Mouse (Mus musculus): ENCODE results near the gene F11. TPM values are rescaled to one million over a fixed set of nuclear protein-coding genes. Genes with fewer than 3 reads are reported as not detected.

The F11 gene
- total and polyA plus RNA-seq, 2 experiments from 2014 or later = not detected

- WGBS = 88% methylated on average over 1 of the region's 1 CpGs
- DNase-seq (ENCODE audit: low spot score) (no peak), ATAC-seq (no peak)
- H3K27me3 ChIP-seq (ENCODE audit: insufficient read depth, low read length) = no peaks in the 10 kb centered on the region
- H3K9me3 ChIP-seq (ENCODE audit: low read length) = no peaks in the 10 kb centered on the region
- H3K9ac ChIP-seq (replicated peaks; ENCODE audit: low read length) = no peak overlapping the region
- no peak overlapping the region for H3K4me2 ChIP-seq (ENCODE audit: low read depth, low read length)
- TF ChIP-seq CTCF (IDR thresholded peaks at IDR 0.05; ENCODE audit: low read depth) = no peak
- no peak overlapping the region for H3K27ac ChIP-seq
- no peaks in the 10 kb centered on the region for H3K36me3 ChIP-seq (ENCODE audit: insufficient read depth, low read length)
- no peaks in the 10 kb centered on the region for H3K4me1 ChIP-seq (ENCODE audit: insufficient read depth, low read length)
- no peak overlapping the region for H3K4me3 ChIP-seq (ENCODE audit: low read length)
Measured at GRCm38 (mm10) chr8:45253586-45253985, 8.2 kb downstream of the F11 start.

- WGBS = 63% methylated on average over 2 of the region's 2 CpGs
Measured at GRCm38 (mm10) chr8:45253111-45253510, 8.7 kb downstream of the F11 start.

GRCm38 (mm10) chr8:45246307-45246706, 15.5 kb downstream of the F11 start:
- DNase-seq (ENCODE audit: low spot score) = no peak
- no peaks in the 10 kb centered on the region for H3K9me3 ChIP-seq (ENCODE audit: low read length)
- H3K4me3 ChIP-seq (ENCODE audit: low read length) = no peak overlapping the region
- no peak overlapping the region for H3K27ac ChIP-seq
- no peak for ATAC-seq
- no peaks in the 10 kb centered on the region for H3K36me3 ChIP-seq (ENCODE audit: insufficient read depth, low read length)
- H3K4me2 ChIP-seq (ENCODE audit: low read depth, low read length) = no peak overlapping the region
- H3K9ac ChIP-seq (replicated peaks; ENCODE audit: low read length) = no peak overlapping the region
- H3K27me3 ChIP-seq (ENCODE audit: insufficient read depth, low read length) = no peaks in the 10 kb centered on the region
- no peaks in the 10 kb centered on the region for H3K4me1 ChIP-seq (ENCODE audit: insufficient read depth, low read length)
- WGBS = 34% methylated on average over 7 of the region's 7 CpGs
- no peak for TF ChIP-seq CTCF (IDR thresholded peaks at IDR 0.05; ENCODE audit: low read depth)

More at GRCm38 (mm10) chr8:45253111-45253510, 8.7 kb downstream of the F11 start:
- H3K27ac ChIP-seq = no peak overlapping the region
- no peaks in the 10 kb centered on the region for H3K9me3 ChIP-seq (ENCODE audit: low read length)
- no peak overlapping the region for H3K4me3 ChIP-seq (ENCODE audit: low read length)
- no peaks in the 10 kb centered on the region for H3K36me3 ChIP-seq (ENCODE audit: insufficient read depth, low read length)
- DNase-seq (ENCODE audit: low spot score) = no peak
- H3K27me3 ChIP-seq (ENCODE audit: insufficient read depth, low read length) = no peaks in the 10 kb centered on the region
- no peaks in the 10 kb centered on the region for H3K4me1 ChIP-seq (ENCODE audit: insufficient read depth, low read length)
- no peak for TF ChIP-seq CTCF (IDR thresholded peaks at IDR 0.05; ENCODE audit: low read depth)
- H3K4me2 ChIP-seq (ENCODE audit: low read depth, low read length) = no peak overlapping the region
- H3K9ac ChIP-seq (replicated peaks; ENCODE audit: low read length) = no peak overlapping the region
- no peak for ATAC-seq

- Histone ChIP-seq H3K27ac (no peak overlapping the region), H3K9me3 (ENCODE audit: low read length) (no peaks in the 10 kb centered on the region), H3K4me1 (ENCODE audit: insufficient read depth, low read length) (no peaks in the 10 kb centered on the region), H3K27me3 (ENCODE audit: insufficient read depth, low read length) (no peaks in the 10 kb centered on the region), H3K36me3 (ENCODE audit: insufficient read depth, low read length) (no peaks in the 10 kb centered on the region), H3K4me3 (ENCODE audit: low read length) (no peak overlapping the region), H3K4me2 (ENCODE audit: low read depth, low read length) (no peak overlapping the region), H3K9ac (replicated peaks; ENCODE audit: low read length) (no peak overlapping the region)
- no peak for TF ChIP-seq CTCF (IDR thresholded peaks at IDR 0.05; ENCODE audit: low read depth)
- DNase-seq (ENCODE audit: low spot score) (no peak), ATAC-seq (no peak)
- WGBS = 94% methylated on average over 8 of the region's 8 CpGs
Measured at GRCm38 (mm10) chr8:45239363-45239762, 22.5 kb downstream of the F11 start.

- H3K36me3 ChIP-seq (ENCODE audit: insufficient read depth, low read length) = no peaks in the 10 kb centered on the region
- ATAC-seq = peak; percentile 45; the same call in 1 of the 2 replicates
Measured at GRCm38 (mm10) chr8:45238282-45238681, 23.5 kb downstream of the F11 start.

GRCm38 (mm10) chr8:45236164-45236912, 25.5 kb downstream of the F11 start:
- Histone ChIP-seq H3K27ac (no peak overlapping the region), H3K9ac (replicated peaks; ENCODE audit: low read length) (peak overlapping the region; percentile 38; the same call in 1 of the 2 replicates), H3K27me3 (ENCODE audit: insufficient read depth, low read length) (no peaks in the 10 kb centered on the region), H3K9me3 (ENCODE audit: low read length) (no peaks in the 10 kb centered on the region), H3K4me1 (ENCODE audit: insufficient read depth, low read length) (no peaks in the 10 kb centered on the region), H3K4me3 (ENCODE audit: low read length) (no peak overlapping the region), H3K36me3 (ENCODE audit: insufficient read depth, low read length) (no peaks in the 10 kb centered on the region), H3K4me2 (ENCODE audit: low read depth, low read length) (peak overlapping the region; percentile 43)
- ATAC-seq = peak; percentile 81
- TF ChIP-seq CTCF (IDR thresholded peaks at IDR 0.05; ENCODE audit: low read depth) = peak; percentile 83
- peak; percentile 91 for DNase-seq (ENCODE audit: low spot score)
- WGBS = 16% methylated on average over 14 of the region's 14 CpGs

More at GRCm38 (mm10) chr8:45238282-45238681, 23.5 kb downstream of the F11 start:
- no peak overlapping the region for H3K4me2 ChIP-seq (ENCODE audit: low read depth, low read length)
- DNase-seq (ENCODE audit: low spot score) = peak; percentile 82
- H3K9me3 ChIP-seq (ENCODE audit: low read length) = no peaks in the 10 kb centered on the region
- WGBS = 30% methylated on average over 3 of the region's 3 CpGs
- peak; percentile 83 for TF ChIP-seq CTCF (IDR thresholded peaks at IDR 0.05; ENCODE audit: low read depth)
- no peak overlapping the region for H3K27ac ChIP-seq
- no peaks in the 10 kb centered on the region for H3K4me1 ChIP-seq (ENCODE audit: insufficient read depth, low read length)
- H3K4me3 ChIP-seq (ENCODE audit: low read length) = no peak overlapping the region
- H3K9ac ChIP-seq (replicated peaks; ENCODE audit: low read length) = no peak overlapping the region
- H3K27me3 ChIP-seq (ENCODE audit: insufficient read depth, low read length) = no peaks in the 10 kb centered on the region

GRCm38 (mm10) chr8:45235228-45235627, 26.6 kb downstream of the F11 start:
- no peak overlapping the region for H3K4me2 ChIP-seq (ENCODE audit: low read depth, low read length)
- no peak for DNase-seq (ENCODE audit: low spot score)
- no peaks in the 10 kb centered on the region for H3K9me3 ChIP-seq (ENCODE audit: low read length)
- no peak for ATAC-seq
- no peak overlapping the region for H3K27ac ChIP-seq
- H3K36me3 ChIP-seq (ENCODE audit: insufficient read depth, low read length) = no peaks in the 10 kb centered on the region
- no peaks in the 10 kb centered on the region for H3K27me3 ChIP-seq (ENCODE audit: insufficient read depth, low read length)
- no peak overlapping the region for H3K9ac ChIP-seq (replicated peaks; ENCODE audit: low read length)
- WGBS = 87% methylated on average over 6 of the region's 6 CpGs
- no peak for TF ChIP-seq CTCF (IDR thresholded peaks at IDR 0.05; ENCODE audit: low read depth)
- H3K4me1 ChIP-seq (ENCODE audit: insufficient read depth, low read length) = no peaks in the 10 kb centered on the region
- no peak overlapping the region for H3K4me3 ChIP-seq (ENCODE audit: low read length)
